Mouse (Mus musculus) T-cell, adult 2 months (primary cell): ENCODE results near the gene Tbrg4.
A peak's percentile ranks its signal among the peaks of the same experiment; 100 is the strongest.

Source experiments
- DNase-seq: peaks from one replicate; pipeline ENCODE4 v3.0.0; 2022; ENCODE audit warnings: low spot score

Gene Tbrg4

DNA sequence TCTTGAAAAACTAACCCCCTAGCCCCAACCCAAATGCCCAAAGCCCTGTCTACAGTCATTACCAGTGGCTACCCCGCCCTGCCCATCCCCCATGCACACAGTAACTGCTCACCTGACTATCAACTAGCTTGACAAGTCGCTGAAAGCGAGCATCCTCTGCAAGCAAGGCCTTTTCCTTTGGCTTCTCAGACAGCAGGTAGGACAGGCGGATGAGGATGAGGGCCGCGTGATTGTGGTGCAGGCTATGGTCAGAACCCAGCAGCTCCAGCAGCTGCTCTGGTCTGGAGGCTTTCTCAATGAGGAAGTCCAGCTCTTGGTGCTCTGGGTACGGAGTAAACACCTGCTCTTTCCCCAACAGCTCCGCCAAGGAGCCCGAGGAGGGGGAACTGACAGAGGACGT is 2.2 kb downstream of the Tbrg4 start:
- no peak for DNase-seq

DNA sequence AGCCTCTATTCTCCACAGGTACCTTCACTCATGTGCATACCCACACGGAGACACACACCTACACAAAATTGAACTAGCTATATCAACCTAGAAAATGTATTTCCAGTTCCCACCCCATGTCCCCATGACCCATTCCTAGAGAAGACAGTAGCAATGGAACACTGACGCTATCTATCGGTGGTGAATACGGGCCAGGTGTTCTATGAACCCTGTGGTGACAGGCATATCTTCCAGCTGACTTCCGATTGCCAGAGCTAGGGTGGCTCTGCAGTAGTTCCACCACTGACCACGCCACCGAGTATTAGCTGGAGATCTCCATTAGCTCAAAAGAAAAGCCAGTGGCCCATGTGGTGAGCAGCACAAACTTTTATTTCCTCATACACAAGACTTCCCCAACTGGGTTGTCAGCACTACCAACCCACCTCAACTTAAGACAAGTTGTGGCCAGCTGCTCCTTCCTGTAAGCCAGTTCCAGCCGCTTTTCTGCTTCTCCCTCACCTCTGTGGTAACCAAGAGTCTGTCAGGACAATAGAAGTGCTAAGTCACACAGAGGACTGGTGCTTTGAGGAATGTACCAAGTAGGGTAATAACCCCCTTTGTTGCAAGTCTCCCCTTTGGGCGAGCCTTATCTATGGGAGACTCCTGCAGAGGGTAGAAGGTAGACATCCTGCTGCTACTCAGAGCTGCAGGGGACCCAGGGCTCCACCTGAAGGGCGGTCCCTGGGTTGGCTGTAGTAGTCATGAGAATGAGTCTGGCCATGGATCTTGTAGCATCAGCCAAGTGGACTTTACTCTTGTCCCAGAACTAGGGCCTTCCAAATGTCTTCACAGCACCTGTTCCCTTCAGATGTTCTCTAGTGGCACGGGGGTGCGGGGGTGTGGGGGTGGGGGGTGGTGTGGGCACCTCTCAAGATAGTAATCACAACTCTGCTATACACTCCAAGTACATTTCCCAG is 10.3 kb downstream of the Tbrg4 start:
- DNase-seq, result no peak

DNA sequence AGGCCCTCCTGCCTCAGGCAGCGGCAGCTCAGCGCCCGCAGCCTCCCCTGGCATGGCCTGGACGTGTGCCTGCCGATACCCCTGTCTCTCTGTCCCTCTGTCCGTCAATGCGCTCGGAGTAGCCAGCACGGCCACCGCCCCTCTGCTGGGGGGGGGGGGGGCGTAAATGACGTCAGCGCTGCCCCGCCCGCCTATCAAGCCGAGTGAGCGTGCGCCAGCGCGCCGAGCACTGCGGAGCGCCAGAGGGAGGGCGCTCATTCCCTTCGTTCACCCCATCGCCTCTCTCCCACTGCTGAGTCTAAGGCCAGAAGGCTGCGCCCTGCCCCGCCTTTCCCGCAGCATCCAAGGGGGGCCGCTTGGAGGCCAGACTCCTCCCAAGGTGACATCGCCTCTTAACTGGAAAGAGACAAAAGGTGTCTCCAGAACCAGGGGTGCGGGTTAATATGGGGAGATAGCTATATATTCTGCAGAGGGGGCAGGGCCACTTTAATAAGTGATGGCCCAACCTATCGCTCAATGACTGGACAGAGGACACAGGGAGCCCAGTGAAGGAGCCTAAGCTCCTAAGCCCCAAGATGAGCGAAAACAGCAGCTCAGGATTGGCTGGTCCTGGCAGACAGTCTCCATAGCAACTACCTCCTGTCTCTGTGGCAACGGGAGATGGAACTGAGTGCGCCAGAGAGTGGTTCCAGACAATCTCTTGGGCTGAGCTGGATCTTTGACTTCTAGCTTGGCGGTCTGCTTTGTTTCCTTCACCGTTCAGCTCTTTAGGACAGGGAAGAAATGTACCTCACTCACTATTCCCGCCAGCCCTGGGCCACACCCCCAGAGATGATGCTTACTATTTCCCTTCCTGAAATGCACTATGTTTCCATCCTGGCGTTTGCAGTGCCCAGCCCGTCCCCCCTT is 20.1 kb downstream of the Tbrg4 start, which contains the start of gene Nacad:
Gene Nacad, minus strand, starts transcription at position 563 of the 909 bp plus-strand sequence.
- no peak for DNase-seq

DNA sequence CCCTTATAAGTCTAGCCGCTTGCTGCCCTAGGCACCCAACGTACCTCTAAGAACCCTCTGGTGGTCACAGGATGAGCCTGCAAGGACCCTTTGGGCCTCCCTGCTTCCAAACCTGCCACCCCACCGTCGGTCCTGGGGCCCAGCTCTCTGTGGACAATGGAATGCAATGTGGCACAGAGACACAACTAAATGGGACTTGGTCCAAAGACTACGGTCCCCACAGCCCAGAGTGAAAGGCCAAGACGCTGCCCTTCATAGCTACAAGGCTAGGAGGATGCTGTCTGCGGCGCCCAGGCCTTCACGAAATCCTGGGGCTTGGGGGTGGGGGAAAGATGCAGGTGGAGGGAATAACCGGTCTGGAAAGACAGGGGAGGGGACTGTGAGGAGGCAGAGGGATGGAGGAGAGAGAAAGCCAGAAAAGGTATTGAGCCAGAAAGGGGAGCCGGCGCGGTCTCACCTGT is 20.8 kb downstream of the Tbrg4 start:
- no peak for DNase-seq

DNA sequence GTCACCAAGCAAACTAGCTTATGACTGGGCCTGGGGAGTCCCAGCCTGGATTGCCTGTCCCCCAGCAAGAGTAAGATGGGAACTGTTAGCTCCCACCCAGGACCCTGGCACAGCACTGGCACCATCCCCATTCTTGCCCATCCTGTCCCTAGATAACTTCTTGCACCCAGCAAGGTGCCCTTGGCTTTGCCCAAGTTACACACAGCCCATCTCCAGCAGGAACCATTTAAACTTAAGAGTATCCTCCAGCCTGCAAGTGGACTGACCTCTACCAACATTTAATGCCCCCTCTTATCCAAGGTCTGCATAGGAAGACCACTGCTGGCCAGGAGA is 21.3 kb downstream of the Tbrg4 start:
- no peak for DNase-seq

DNA sequence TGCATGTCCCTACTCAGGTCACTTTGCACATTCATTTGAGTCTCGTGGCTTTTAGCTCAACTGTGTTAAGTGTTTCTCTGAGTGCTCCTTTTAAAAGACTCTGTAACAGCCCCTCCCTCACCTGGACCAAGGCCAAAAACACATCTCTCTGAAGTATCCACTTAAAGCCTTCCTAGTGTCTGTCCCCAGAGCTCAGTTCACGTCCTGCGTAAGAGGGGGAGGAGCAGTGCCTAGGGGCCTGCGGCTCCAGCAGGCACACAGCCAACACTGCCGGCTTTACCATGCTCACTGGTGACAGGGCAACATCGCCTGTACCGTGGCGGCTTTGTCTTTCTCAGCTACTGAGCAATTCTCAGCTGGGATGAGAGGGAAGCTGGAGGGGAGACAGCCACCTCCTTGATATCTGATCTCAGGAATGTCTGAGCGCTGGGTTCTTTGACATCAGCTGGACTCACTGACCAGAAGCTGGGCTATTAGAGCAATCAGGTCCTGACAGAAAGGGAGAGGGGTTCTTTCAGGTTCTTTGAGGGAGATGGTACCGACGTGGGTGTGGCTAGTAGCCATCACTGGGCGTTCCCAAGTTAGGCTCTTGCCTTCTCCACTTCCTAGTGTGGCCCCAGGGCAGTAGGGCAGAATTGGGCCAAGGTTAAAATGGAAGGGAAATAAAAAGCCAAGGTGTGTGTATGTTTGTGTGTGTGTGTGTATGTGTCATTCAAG is 21.8 kb downstream of the Tbrg4 start:
- DNase-seq, result peak; percentile 49

DNA sequence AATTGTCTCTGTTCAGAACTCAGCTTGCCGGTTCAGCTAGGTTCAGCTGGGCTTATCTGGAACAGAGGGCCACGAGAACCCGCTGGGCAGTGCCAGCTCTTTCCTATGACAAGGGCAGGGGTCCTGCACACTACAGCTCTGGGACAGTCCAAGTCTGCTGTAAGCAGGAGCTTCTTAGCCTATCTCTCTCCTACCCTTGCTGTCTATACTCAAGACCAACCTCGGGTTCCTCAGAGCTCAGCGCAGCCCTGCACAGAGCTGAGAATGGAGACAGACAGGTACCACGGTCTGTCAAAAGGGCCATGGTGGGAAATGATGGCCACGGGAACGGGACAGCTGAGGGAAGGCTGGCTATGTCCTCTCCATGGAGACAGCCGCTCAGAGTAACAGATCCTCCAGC is 22.6 kb downstream of the Tbrg4 start:
- DNase-seq, result no peak

DNA sequence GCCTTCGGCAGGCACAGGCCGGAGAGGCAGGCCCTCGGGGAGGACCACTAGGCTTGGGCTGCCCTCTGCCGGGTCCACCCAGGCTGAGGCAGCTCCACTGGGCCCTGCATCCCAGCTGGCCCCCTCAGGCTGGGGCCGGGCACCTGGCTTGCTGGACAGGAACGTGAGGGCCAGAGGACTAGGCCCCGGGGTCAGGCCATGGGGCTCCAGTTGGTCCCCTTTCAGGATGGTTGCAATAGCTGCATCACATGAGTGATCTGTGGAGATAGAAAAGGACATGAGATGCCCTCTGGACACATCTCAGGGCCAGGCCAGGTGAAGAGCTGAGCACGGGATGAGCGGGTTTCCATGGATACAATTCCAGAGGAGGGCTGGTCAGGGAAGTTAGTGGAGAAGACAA is 23.2 kb downstream of the Tbrg4 start:
- DNase-seq, result no peak

DNA sequence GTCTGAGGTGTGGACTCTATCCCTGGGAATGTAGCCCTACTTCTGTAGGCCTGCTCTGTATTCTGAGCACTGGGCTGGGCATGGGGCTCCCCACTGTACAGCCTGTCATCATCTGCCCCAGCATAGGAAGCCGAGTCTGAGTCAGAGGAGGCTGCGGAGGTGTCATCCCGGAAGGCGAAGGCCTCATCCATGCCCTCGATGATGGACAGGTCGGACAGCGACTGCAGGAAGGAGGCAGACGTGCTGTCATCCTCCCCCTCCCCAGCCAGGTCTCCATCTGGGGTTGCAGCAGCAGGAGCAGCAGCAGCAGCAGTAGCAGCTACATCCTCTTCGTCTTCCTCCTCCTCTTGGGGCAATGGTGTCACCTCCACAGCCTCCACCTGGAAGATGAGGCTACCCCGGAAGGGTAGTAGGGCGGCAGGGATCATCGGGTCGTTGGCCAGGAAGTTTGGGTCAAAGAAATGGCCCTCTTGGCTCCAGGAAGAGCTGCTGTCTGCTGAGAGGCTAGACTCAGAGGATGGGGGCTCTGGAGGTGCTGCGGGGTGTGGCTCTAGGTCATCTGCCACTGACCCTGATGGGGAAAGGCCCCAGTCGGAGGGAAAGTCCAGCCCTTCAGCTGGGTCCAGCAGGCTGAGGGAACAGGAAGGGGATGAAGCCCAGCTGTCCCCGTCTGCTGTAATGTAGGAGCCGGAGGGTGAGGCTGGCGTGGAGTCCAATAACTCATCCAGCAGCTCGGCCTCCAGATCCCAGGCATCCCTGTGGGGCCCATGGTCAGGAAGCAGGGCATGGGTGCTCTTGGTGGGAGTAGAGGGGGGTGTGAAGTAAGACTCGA is 24.0 kb downstream of the Tbrg4 start:
- no peak for DNase-seq

DNA sequence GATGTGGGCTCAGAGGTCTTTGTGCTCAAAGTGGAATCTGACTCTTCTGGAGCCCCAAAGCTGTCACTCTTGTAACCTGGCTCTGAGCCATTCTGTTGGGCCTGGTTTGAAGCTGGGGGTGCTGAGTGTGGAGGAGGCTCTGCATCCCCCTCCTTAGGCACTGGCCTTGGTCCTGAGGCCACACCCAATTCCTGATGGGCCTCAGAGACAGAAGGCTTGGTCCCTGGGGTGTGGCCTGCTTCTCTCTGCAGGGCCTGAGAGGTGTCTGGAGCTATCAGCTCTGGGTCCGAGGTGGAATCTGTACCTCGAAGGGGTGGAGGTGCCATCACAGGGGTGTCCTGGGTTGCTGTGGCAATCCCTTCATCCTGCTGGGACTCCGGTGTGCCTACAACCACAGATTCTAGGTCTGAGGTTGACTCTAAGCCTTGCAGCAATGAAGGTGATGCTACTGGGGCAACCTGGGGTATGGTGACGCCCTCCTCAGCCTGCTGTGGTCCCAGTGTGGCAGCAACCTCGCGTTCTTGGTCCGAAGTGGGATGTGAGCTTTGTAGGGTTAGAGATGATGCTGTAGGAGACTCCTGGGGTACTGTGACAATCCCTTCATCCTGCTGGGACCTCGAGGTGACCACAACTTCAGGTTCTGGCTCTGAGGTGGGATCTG is 25.5 kb downstream of the Tbrg4 start:
- no peak for DNase-seq

DNA sequence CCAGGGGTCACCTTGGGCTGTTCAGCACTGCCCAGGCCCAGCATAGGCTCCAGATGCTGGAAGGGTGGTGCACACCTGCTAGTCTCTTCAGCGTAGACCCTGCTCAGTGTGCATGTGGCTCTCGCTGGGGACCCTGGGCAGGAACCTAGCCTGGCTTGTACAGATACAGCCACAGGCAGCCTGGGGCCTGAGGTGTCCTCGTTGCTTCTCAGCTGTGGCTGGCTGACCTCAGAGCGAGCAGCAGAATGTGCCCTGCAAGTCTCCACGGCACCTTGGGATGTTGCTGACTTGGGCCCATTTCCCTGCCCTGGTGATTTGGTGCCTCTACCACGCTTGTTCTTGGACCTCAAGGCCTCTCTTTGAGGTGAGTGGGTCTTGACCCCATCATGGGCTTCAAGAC is 26.0 kb downstream of the Tbrg4 start:
- DNase-seq, result no peak

DNA sequence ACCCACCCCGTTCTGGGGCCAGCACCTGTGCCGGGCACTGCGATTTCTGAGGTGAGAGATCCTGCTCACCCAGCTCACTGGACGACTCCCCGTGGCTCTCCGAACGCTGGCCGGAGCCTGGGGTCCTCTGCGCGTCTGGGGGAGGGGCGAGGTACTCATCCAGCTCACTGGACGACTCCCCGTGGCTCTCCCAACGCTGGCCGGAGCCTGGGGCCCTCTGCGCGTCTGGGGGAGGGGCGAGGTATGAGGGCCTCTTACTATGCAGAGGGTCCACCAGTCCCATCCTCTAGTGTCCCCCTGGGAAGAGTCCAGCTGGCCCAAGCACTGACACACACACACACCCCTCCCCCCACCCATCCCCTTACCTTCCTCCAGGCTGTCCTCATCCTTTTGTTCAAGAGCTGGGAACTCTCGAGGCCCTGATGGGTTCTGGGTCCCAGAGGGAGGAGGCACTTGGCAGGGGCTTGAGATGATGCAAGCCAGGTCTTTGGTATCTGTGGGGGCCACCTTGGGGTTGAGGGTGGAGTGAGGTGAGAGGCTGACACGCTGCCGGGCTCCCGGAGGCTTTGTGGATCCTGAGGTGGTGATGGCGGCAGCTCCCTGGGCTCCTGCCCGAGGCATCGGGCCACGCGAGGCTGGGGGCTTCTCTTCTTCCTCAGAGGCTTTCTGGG is 26.7 kb downstream of the Tbrg4 start:
- DNase-seq, result no peak

DNA sequence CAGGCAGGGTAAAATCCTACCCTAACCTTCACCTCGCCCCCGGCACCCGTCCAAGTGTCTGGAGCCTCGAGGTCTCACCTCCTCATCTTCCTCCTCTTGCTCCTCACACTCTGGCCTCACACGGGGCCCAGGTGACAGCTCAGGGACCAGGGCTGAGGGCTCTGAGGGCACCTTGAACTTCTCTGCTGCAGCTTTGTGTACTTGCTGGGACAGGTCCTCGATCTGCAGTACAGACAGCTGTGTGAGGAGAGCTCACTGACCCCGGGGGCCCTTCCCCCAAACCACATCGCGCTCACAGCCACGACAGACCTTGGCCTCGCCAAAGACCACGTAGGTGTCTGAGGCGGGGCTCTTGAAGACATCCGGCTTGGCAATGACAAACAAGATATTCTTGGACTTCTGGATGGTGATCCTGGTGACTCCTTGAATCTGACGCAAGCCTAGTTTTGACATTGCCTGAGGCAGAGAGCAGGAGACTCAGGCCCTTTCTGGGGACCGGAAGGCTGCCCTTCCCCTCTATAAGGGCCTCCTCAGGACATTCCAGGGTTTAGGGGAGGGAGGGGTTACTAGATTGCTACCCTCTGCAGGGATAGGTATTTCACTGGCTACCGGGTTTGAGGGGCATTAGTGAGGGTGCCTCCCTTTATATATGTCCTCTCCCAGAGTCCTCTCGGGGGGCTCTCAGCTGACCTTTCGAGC is 27.5 kb downstream of the Tbrg4 start:
- no peak for DNase-seq

DNA sequence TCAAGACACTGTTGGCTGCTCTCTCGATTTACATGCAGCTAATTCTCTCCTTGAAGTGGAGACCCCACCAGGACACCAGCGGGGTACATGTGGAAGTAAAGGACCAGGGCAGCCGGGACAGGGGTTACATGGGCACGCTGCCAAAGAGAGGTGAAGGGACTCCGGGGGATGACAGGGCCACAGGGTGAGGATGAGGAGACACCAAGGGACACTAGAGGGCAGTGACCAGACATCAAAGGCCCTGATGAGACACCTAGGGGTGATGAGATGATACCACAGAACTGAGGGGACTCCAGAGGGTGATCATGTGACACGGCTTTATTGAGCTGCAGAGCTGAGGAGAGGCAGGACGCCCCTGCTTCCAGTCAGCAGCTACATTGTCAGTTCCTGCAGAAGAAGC is 28.3 kb downstream of the Tbrg4 start:
- no peak for DNase-seq

DNA sequence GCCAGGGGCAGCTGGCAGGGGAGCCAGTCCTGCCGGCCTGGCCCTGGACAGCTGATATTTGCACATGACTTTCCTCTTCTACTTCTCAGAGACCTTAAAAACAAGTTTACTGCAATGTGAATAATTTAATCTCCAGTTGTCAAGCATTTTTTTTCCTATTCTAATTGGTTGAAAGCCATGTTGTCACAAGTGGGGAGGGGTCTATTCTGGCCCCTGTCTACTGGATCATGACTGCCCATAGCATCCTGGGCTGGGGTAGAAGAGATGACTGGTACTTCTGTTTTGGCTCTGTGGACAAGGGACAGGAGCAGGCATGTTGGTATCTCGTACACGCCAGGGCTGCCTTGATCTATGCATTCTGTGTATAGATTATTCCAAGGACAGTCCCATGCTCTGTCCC is 29.3 kb downstream of the Tbrg4 start:
- no peak for DNase-seq

DNA sequence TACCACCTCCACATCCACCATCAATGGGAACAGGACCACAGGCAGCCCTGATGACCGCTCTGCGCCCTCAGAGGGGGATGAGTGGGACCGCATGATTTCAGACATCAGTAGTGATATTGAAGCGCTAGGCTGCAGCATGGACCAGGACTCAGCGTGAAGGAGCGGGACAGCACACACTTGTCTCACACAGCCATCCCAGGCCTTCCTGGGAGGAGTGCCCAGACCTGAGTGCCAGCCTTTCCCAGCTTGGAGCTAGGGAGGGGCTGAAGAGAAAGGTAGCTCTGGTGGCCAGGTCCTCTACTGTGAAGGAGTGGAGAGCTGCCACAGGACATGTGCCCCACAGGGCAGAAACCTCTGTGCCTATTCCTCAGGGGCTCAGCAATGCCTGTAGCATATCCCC is 29.7 kb downstream of the Tbrg4 start:
- no peak for DNase-seq

DNA sequence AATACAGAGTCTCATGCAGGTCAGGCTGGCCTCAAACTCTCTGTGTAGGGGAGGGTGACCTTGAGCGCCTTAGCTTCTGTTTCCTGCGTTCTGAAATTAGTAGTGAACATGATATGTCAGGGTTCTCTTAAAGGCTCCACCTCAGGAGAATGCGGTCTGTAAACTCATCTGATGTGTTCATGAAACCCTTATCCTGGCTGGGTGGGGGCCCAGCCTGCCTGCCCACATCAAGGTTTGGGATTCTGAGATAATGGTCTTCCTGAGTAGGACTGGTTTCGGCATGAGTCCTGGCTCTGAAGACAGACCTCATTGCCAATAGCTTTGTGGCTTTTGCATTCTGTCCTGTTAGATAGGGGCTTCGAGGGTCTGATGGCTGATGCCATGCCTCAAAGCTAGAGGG is 30.5 kb downstream of the Tbrg4 start:
- no peak for DNase-seq

DNA sequence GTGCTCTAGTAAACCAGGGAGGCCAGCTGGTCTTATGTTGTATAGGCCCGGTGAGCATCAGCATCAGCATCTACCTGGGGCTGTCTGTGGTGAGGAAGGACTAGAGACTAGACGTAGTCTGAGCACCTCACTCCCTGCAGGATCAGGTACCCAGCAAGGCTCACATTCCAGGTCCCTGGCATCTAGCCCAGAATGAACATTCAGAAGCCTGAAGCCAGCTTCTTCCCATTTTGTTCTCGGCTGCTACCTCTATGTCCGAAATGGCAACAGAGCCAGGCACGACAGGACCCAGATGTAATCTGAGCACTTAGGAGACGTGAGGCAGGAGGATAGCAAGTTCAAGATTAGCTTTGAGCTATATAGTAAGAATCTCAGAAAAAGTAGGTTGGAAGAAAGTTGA is 31.0 kb downstream of the Tbrg4 start:
- no peak for DNase-seq

DNA sequence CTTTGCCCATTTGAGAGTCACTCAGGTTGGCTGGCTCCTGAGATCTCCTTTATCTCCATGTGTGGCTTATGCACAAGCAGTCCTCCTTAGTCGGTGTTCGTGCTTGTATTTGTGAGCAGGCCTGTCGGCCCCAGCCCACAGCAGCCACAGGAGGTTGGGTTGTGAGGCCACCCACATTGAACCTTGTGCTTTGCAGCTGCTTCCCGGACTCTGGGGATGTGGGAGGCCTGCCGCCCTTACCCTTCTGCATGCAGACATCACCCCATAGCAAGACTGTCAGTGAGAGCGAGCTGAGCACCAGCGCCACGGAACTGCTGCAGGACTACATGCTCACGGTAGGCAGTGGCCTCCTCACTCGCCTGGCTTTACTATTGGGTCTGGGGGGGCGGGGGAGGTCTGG is 32.5 kb downstream of the Tbrg4 start:
- no peak for DNase-seq
